Mouse (Mus musculus) C2C12 (cell line): ENCODE data around the gene Gm9837.

Experiments used
- CEBPB ChIP-seq: IDR thresholded peaks from one replicate; pipeline ENCODE4 v1.6.1; 2011; ENCODE audit warnings: low read depth, mild to moderate bottlenecking, control low read depth, moderate library complexity
- CTCF ChIP-seq: IDR thresholded peaks from one replicate; pipeline ENCODE4 v1.5.1; 2011; ENCODE audit not compliant: control insufficient read depth, insufficient read depth, insufficient read length
- FOSL1 ChIP-seq: IDR thresholded peaks from one replicate; pipeline ENCODE4 v1.8.0; 2011; ENCODE audit warnings: mild to moderate bottlenecking, low read length; ENCODE audit not compliant: poor library complexity, insufficient read depth, severe bottlenecking
- MAX ChIP-seq: IDR thresholded peaks from one replicate; pipeline ENCODE4 v1.6.1; 2011; ENCODE audit warnings: mild to moderate bottlenecking, control low read depth
- MYOD1 ChIP-seq: IDR thresholded peaks from one replicate; pipeline ENCODE4 v1.6.1; 2011; ENCODE audit warnings: low read depth; ENCODE audit not compliant: control insufficient read depth, insufficient read length
- USF1 ChIP-seq: IDR thresholded peaks from one replicate; pipeline ENCODE4 v1.6.1; 2011; ENCODE audit warnings: low read depth, mild to moderate bottlenecking, control low read depth, moderate library complexity

GRCm38 (mm10) chr11:53430300-53430669, 40.0 kb downstream of the Gm9837 start:
- TF ChIP-seq USF1: no peak
- TF ChIP-seq CTCF: no peak
- TF ChIP-seq CEBPB: peak; percentile 62
- TF ChIP-seq MAX: peak; percentile 37
- TF ChIP-seq FOSL1: no peak
- no peak for TF ChIP-seq MYOD1
